Mouse (Mus musculus) lung, postnatal 10 days (tissue): ENCODE data around the gene Defb28.
A peak's percentile ranks its signal among the peaks of the same experiment; 100 is the strongest.

ENCODE experiments used
- DNase-seq: peaks from one replicate; pipeline ENCODE4 v3.0.0; 2021

The Defb28 gene

DNA sequence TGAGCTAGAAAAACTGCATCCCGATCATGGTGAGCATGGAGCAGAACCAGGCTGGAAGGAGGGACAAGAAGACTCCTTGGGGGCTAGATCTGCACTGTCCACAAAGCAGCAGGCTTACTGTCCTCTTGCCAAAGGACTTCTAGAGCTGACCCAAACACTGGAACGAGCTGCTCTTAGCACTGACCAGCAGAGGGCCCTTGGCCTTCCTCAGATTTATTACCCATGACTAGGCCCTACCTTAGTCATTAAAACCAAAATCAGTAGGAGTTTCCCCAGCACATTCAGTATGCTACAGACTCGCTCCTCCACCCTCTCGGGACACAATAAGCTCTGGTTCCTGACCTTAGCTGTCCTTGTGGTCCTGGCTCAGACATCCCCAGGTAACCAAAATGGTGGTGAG is at the start of gene Defb28:
Defb28 (plus strand) TSS at position 275 of the 400 bp plus-strand sequence.
- DNase-seq = no peak

DNA sequence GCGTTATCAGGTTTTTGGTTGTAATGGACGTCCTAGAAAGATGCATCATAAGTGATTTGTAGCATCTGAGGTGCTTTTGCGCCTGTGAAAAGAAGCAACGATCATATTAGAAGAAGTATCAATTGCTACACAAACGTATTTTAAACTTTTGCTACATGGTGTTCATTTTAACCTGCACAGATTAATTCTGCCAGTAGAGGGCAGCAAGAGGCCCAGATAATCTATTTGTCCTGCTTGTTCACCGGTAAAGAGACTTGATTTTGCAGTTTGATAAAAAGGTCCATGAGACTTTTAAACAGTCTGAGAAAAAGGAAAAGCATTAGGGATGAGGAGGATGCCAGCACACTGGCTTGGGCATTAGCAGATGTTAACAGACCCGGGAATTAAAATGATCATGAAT is 47.1 kb upstream of the Defb28 start:
- peak; percentile 58 for DNase-seq

DNA sequence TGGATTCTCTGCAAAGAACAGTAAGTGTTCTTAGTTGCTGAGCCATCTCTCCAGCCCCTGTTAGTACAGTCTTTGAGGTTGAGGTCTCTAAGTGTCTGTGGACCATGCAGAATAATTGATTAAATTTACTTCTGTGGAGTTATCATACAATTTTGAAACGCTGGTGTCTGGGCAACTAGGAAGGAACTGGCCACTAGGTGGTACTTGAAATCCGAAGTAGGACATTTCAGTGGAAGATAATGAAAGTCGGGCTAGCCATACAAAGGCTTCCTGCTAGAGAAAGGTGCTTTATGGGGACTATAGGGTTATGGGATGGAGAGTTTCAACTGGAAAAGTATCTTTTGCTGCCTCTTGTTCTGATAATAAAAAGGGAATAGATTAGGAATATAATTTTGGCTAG is 45.6 kb upstream of the Defb28 start:
- no peak for DNase-seq

DNA sequence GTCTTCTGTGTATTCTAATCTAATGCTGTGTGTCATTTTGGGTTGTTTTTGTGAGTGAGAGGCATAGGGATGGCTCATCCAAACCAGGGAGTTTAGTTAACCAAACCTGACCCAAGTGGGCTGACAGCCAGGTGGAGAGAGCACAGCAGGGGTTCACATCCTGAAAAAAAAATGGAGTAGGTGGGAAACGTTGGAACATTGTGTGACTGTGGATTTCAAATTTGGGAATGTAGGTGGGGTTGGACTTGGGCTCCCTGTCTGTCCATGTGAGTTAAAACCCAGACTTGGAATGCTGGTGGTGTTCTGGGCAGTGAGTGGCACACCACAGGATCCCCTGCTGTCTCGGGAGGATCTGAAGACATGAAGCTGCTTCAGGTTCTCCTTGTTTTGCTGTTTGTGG is 41.3 kb upstream of the Defb28 start, which contains the start of gene Defb20:
Defb20 (plus strand) TSS at position 301 of the 400 bp plus-strand sequence.
- DNase-seq = no peak

DNA sequence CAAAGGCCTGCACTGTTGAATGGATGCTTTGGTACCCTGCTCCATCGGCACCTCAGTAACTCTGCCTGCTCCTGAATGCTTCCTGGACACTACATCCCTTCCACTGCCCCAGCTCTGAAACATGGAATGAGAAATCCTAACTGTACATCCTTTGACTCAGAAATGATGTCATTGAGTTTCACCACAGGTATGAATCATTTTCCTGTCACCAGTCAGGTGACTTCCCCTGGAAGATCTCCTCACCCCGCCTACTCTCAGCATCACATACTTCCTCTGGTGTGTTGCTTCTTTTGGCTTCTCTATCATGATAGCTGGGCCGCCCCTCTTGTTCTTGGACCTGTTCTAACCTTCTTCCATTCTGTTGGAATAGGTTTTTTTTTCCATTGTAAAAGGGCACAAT is 37.2 kb upstream of the Defb28 start:
- DNase-seq = no peak

DNA sequence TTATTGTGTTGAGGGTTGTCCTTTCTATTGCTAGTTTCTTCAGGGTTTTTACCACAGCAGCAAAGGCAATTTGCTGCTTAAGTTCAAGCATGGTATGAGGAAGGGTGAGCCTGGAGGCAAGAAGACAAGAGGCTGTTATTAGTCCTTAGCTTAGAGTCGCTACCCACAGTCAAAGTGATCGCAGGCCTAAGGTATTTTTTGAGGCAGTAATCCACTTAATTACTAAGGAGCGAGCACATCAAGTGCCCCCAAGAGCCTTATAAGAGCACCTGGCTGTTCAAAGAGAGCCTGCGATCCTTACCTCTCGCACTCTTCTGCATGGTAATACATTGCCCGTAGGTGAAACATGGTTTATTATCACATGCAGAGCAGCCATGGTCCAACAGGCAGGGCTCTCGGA is 36.3 kb upstream of the Defb28 start:
- DNase-seq = peak; percentile 8

DNA sequence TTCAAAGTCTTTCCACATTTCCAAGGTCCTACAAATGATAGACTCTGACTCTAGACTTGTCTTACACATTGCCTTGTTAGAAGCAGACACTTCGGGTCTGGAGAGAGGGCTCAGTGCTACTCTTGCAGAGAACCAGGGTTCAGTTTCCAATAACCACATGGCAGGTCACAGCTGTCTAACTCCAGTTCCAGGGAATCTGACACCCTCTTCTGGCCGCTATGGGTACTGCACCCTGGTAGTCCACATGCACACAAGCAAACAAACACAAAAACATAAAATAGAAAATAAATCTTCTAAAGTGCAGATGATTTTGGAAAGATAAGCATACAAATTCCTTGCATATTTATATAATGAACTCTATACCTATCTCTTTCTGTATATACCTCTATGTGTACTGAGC is 31.0 kb upstream of the Defb28 start:
- no peak for DNase-seq

DNA sequence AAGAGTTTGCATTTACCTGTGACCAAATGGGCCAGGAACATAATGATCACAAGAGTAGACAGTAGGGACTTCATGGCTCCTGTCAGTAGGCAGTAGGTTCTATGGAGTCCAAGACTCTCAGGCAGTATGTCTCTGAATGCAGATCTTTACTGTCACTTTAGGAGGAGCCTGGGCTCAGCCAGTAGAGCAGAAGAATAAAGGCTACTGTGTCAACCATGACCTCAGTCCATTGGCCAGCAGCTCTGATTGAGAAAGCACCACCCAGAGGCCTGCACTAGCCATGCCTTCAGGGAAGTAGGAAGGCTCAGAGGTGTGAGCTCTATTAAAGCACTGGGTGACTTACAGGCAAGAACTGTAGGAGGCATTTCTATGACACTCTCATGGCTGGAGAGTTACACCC is 28.0 kb upstream of the Defb28 start, which contains the start of gene Defb22:
Defb22 (minus strand) TSS at position 101 of the 400 bp plus-strand sequence.
- no peak for DNase-seq

DNA sequence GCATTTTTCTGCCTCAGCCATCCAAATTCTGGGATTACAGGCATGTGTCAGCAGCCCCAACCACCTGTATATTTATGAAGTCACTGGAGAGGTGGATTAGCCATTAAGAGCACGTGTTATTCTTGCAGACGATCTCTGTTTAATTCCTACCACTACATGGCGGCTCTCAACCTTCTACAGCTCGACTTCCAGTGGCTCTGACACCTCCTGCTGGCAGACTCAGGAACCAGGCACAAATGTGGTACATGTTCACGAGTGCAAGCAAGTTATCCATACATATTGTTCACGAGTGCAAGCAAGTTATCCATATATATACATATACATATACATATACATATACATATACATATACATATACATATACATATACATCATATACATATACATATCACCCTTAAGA is 24.9 kb upstream of the Defb28 start:
- DNase-seq = no peak

DNA sequence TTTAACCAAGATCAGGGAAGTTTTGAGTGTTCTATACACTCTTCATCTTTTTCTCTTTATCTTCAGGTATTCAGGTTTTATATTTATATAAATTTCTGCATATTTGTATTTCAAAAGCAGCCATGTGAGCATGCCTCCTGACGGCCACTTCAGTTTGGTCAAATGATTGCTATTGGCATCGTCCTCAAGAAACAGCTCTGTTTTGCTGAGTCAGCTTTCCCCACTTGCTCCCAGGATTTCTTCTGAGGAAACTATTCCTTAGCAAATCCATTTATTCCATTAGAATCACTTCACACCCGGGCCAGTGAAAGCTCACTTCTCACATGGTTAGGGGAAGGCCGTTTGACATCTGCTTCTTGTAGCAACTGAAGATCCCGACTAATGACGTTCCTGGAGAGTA is 20.0 kb upstream of the Defb28 start:
- DNase-seq = no peak

DNA sequence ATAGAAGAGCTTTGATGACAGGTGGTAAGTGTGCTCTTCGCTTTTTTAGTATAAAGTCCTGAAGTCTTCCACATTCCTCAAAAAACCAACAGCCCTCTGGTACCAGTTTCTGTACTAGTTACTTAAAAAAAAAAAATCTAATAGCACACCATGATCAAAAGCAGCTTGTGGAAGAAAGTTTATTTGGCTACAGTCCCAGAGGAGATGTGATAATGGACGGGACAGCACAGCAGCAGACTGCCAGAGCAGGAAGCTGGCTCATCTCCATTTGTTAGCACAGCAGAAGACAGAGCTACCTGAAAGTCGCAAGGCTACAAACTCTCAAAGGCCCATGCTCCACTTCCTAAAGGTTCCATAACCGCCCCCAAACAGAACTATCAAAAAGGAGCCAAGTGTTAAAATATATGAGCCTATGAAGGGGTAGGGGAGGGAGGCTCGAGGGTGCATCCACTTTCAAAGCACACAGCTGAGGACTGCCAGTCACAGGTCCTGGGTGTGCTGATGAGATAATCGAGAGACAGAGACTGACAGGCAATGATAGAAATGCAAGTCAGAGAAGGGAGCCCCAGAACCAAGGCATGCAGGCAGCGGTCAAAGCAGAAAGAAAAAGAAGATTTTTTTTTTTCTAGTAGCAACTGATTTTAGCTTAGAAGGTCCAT is 17.7 kb upstream of the Defb28 start:
- DNase-seq = no peak

DNA sequence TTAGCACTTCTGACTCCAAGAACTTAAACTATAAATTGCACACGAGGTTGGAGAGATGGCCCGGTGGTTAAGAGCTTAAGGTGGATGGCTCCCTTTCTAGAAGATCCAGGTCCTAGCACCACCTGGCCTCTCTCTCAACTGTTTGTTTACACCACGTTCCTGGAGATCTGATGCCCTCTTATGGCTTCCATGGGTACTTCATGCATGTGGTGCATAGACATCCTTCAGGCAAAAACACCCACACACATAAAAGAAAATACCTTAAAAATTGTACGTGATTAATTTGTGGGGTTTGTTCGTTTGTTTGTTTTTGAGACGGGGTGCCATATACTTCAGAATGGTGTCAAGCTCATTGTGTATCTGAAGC is 17.2 kb upstream of the Defb28 start:
- no peak for DNase-seq

DNA sequence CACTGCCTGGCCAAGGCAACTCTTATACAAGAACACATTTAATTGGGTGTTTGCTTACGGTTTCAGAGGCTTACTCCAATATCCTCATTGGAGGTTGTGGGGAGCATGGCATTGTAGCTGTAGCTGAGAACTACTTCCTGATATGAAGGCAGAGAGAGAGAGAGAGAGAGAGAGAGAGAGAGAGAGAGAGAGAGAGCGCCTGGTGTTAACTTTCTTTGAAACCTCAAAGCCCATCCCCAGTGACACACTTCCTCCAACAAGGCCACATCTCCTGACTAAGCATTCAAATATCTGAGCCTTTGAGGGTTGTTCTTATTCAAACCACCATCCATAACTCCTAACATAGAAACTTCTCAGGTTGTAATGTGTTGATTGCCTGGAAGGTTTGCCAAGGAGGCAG is 14.1 kb upstream of the Defb28 start:
- no peak for DNase-seq

DNA sequence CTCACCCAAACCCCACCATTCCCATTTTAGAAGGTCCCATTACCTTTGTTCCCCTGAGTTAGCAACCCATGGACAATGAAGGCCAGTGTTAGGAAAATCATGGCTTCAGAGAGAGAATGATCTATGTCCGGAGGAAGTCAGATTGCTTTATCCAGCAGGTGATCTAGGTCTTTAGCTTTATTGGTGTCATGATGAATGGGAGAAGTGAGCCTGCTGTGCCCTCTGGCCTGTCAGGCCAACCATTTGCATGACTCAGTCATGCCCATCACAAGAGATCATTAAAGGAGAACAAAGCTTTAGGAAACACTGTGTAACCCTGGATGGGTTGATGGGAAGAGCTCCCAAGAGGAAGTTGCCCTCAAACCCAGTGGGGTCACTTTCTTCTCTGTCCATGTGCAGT is 6.5 kb upstream of the Defb28 start, which contains the start of gene Defb26:
Defb26 (minus strand) TSS at position 101 of the 400 bp plus-strand sequence.
- no peak for DNase-seq

DNA sequence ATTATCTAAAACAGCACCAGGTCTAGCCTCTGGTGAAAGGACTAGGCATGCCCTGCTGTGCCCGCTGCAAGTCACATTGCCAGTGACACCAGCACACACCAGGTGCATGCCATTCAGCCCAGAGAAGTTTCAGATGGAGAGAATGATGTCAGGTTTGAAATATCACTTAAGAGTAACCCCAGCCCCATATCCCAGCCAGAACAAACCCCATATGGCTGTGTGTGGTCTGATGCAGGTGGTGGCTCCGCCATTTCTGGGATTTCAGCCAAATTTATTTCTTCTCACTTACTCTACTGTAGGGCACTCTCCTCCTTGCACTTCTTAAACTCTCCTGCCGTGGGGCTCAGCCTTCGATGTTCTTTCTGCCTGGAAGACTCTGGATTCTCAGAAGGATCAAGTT is 2.0 kb upstream of the Defb28 start:
- no peak for DNase-seq

DNA sequence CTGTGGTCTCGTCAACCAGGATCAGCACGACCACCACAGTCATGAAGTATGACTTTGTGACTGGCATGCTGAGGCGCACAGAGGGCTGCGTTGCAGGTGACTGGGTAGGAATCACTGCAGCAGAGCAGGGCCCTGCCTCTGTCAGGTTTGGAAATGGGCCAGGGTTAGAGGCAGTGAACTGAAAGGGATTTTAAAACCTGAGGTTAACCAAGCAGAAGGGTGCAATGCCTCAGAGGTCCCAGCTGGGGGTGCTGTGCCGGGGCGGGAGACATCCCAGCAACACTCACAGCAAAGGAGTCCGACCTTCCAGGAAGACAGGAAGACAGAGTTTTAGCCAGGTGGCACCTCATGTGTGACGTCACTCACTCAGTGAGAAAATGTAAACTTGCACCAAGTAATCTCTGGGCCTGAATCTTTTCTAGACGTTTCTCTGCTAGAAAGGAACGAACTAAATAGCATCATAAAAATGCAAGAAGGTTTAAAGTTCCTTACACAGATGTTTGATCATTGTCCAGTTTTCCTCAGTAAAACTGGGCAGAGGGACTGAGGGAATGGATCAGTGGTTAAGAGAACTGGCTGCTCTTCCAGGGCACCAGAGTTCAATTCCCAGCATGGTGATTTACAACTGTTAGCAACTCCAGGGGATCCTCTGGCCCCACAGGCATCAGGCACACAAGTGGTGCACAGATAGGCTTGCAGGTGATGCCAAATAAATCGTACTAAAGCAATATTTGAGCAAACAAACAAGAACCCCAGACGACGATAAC is 22.1 kb downstream of the Defb28 start, which contains the start of gene Defb29:
Defb29 (minus strand) TSS at position 155 of the 767 bp plus-strand sequence.
- DNase-seq = no peak

DNA sequence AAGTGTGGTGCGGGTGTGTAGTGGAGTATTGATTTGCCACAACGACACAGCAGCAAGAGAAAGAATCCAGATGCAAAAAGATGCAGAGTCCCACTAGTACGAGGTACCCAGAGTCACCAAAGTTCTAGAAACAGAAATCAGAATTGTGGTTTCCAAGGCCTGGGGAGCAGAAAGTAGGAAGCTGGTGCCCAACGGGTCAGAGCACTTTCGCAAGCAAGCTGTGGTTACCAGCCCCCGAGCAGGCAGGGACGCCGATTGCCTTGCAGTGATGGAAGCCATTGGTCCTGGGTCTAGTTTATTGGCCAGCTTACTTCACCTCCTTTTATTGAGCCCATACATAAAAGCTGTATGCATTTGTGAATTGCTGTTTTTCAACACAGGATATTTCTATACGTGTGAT is 23.9 kb downstream of the Defb28 start:
- no peak for DNase-seq

DNA sequence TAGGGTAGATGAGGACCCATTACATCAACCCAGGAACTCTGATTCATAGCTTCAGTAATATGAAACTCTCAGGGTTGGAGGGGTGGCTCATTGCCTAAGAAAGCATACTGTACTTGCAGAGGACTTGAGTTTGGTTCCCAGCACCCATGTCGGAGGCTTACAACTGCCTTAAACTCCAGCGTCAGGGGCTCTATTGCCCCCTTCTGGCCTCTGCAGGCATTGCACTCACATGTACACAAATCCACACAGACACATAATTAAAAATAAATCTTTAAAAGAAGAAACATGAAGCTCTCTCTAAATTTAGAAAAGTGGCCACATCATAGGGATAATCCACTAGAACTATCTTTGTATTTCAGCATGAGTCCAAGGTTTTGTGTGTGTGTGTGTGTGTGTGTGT is 24.8 kb downstream of the Defb28 start:
- DNase-seq = no peak

DNA sequence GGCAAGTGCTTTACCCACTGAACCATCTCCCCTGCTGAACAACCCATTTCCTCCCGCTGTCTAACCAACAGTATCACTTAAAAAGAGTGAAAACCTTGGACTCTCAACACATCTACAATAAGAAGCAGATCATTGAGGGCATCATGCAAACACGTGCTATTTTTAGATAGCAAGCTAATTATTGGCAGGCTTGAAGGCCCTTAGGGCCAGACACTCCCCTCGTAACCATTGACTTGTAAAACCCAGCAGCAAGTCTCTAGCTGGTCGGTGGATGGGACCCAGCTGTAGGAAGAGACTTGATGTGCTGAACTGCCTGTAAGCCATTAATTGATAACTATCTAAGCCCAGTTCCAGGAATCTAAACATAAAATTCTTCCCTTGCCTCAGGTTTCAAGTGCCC is 25.4 kb downstream of the Defb28 start:
- DNase-seq = peak; percentile 5

DNA sequence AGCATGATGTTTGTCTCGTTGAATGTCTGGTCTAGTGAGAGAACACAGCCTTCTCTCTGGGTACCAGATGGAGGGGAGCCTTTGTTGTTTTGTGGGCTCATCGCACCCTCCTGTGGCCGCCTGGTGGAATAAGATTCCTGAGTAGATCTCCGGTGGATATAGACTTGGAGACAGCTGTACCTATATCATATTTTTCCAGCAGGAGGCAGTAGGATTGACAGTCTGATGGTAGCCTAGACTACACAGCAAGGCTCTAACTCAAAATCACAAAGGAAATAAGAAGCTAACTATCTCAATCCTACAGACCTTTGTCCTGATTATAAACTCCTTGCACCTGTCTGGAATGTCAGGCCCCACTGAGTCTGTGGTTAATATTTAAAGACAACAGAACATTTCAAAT is 26.6 kb downstream of the Defb28 start:
- DNase-seq = peak; percentile 68

DNA sequence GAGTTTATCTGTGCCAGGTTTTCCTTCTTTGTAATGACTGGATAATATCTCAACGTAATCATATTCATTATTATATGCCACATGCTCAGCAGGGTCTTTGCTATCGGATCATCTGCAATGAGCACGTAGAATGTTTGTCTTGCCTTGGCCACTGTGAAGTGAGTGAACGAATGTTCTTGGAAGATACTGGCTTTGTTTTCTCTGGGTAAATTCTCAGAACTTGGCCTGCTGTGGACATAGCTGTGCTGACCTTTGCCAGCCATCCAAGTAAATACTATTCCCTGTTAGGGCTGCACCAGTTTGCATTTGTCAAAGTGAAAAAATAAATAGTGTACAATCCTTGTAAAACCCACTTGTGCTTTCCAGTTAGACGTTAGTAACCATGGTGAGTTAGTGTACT is 30.1 kb downstream of the Defb28 start:
- no peak for DNase-seq

DNA sequence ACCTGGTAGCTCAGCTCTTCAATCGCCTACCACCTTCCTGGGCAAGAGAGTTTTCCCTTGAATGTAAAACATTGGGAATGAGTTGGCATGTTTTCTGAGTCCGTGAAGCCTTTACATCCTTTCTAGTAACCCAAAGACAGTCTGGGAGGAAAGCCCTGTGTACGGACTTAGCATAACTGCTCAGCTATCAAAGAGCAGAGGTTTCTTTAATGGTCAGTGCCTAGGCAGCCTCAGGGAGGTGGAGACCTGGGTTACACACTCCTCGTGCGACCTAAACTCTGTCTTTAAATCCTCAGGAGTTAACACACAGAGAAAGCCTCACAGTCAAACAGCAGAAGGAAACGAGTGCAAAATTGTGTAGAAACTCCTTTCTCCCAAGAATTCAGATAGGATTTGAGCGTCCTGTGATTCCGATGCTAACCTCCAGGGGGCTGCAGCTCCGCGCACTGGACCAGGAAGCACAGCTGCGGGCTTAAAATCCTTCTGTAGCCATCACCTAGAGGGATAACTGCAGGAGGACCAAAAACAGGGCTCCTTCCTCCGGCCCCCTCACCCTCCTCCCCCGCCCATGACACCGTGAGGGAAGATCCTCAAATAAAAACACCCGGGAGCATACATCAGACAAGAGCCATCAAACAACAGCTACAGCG is 35.8 kb downstream of the Defb28 start:
- peak; percentile 71 for DNase-seq

DNA sequence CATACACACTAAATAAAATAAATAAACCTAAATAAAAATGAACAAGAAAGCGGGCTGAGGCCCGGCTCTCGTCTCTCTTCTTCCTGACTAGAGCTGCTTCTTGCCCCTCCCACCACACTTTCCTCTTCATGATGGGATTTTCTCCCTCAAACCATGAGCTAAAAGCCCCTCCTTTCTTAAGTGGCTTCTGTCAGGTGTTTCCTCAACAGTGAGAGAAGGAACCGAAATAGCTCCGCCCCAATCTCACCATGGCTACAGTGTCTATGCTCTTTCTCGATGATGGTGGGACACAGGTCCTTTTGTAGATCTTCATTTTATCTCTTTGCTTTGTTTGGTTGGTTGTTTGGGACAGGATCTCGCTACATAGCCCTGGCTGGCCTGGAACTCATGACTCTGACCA is 38.6 kb downstream of the Defb28 start:
- DNase-seq = no peak

DNA sequence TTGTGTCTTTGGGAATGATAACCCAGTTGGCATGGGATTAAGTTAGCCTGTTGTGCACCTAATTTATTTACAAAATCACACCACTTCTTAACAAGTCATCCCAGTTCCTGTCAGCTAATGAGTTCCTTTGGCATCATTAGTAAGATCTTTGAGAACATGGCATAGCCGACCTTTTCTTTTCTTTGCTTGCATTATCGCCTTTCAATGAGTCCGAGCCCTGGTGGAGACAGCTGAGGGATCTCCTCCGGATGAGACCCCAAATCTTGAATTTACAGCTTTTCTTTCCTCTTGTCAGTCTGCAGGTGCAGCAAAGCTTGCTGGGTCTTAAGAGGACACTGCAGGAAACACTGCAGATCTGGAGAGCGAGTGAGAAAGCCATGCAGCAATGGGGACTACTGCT is 51.0 kb downstream of the Defb28 start, which contains the start of gene Gm17416:
Gm17416 (plus strand) TSS at position 301 of the 400 bp plus-strand sequence.
- DNase-seq = no peak
